Mouse (Mus musculus) olfactory bulb, adult 2 months (tissue): ENCODE data around the gene Rxfp2.

ENCODE experiments used
- CTCF ChIP-seq: fragments of 200-500 bp; IDR thresholded peaks from 2 replicates; pipeline ENCODE4 v1.5.1; 2012; ENCODE audit warnings: low read depth, mild to moderate bottlenecking, low read length, moderate library complexity; ENCODE audit not compliant: insufficient read depth
- POLR2A ChIP-seq: fragments of 200-500 bp; IDR thresholded peaks from 2 replicates; pipeline ENCODE4 v1.6.1; 2012; ENCODE audit warnings: mild to moderate bottlenecking, low read depth, low read length, moderate library complexity; ENCODE audit not compliant: insufficient read depth

DNA sequence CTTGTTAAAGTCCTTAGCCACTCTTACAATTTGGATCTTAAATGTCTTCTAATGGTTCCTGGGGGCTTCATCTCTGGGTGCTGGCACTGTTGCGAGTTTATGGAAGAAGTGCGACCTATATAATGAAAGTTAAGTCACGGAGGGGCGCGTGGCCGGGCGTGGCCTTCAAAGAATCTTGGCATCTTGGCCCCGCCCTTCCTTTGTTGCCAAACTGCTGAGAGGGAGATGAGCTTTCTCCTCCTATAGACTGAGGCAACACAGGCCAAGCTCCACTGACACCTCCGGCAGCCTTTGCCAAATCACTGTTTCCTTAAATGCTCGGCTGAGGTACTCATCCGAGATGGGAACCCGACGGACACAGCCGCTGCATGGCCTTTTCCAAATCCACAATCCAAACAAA is 64.2 kb downstream of the Rxfp2 start:
- TF ChIP-seq CTCF = no peak
- TF ChIP-seq POLR2A = no peak
